Mouse (Mus musculus) CH12.LX (cell line): ENCODE data around the gene Ap5z1. TPM values are rescaled to one million over a fixed set of nuclear protein-coding genes. Genes with fewer than 3 reads are reported as not detected.

Experiments used
- DNase-seq: peaks from one replicate; pipeline ENCODE4 v3.0.0-alpha.2; 2013; ENCODE audit errors: extremely low read depth
- H3K27ac ChIP-seq: 2 replicates; pipeline ENCODE4 v1.5.1; 2012; ENCODE audit warnings: low read depth, mild to moderate bottlenecking, control low read depth, moderate library complexity; ENCODE audit not compliant: insufficient read depth
- H3K27me3 ChIP-seq: replicated peaks from 2 replicates; pipeline ENCODE3; 2012; ENCODE audit warnings: inconsistent platforms
- H3K36me3 ChIP-seq, 2 experiments: replicated peaks in 1 of 2; 2 replicates each; pipeline versions ENCODE3 to v1.6.1; 2012; ENCODE audit warnings: inconsistent platforms in 1 of 2, low read length in 1 of 2, mild to moderate bottlenecking in 1 of 2, mixed read lengths in 1 of 2, moderate library complexity in 1 of 2; ENCODE audit not compliant: control insufficient read depth in 1 of 2, insufficient read depth in 1 of 2
- H3K4me1 ChIP-seq, 2 experiments: 2 replicates each; pipeline ENCODE4 v1.6.1; 2012; ENCODE audit warnings: inconsistent platforms in 1 of 2, moderate library complexity in 1 of 2; ENCODE audit not compliant: insufficient read depth in 2 of 2, control insufficient read depth in 1 of 2
- H3K4me2 ChIP-seq: 2 replicates; pipeline ENCODE4 v1.6.1; 2012; ENCODE audit warnings: low read depth, mild to moderate bottlenecking, control low read depth; ENCODE audit not compliant: poor library complexity, insufficient read depth, severe bottlenecking
- H3K4me3 ChIP-seq, 3 experiments: fragments of 150-350 bp in 1 of 3; sonication (generic) in 1 of 3; replicated peaks in 1 of 3; 2 replicates each; pipeline versions ENCODE3 to v1.5.1; 2011 to 2012; ENCODE audit warnings: low read depth in 2 of 3, low read length in 2 of 3, mild to moderate bottlenecking in 2 of 3, moderate library complexity in 2 of 3, control low read depth in 1 of 3, improper control_type of control experiment in 1 of 3, inconsistent platforms in 1 of 3, mixed read lengths in 1 of 3; ENCODE audit not compliant: poor library complexity in 1 of 3
- H3K79me2 ChIP-seq: replicated peaks from 2 replicates; pipeline ENCODE4 v1.6.1; 2012; ENCODE audit warnings: mild to moderate bottlenecking, moderate library complexity; ENCODE audit not compliant: control insufficient read depth, poor library complexity, insufficient read depth, severe bottlenecking; ENCODE audit errors: extremely low read depth
- H3K9ac ChIP-seq: 2 replicates; pipeline ENCODE4 v1.6.1; 2012; ENCODE audit warnings: low read depth, mild to moderate bottlenecking, control low read depth, moderate library complexity; ENCODE audit not compliant: insufficient read depth
- H3K9me3 ChIP-seq: replicated peaks from 2 replicates; pipeline ENCODE3; 2012; ENCODE audit warnings: low read length, inconsistent platforms, mixed read lengths
- BHLHE40 ChIP-seq: IDR thresholded peaks from 2 replicates; pipeline ENCODE4 v1.6.1; 2011; ENCODE audit warnings: mild to moderate bottlenecking, low read depth, low read length, improper control_type of control experiment
- CHD1 ChIP-seq: IDR thresholded peaks from 2 replicates; pipeline ENCODE4 v1.6.1; 2012; ENCODE audit warnings: low read depth, low read length, improper control_type of control experiment, inconsistent platforms
- ELF1 ChIP-seq: IDR thresholded peaks from 2 replicates; pipeline ENCODE4 v1.6.1; 2014; ENCODE audit warnings: low read depth, mild to moderate bottlenecking, inconsistent platforms, low read length, improper control_type of control experiment
- EP300 ChIP-seq: IDR thresholded peaks from 2 replicates; pipeline ENCODE4 v1.6.1; 2011; ENCODE audit warnings: low read length, improper control_type of control experiment
- HCFC1 ChIP-seq: IDR thresholded peaks from 2 replicates; pipeline ENCODE4 v1.6.1; 2012; ENCODE audit warnings: low read depth, mild to moderate bottlenecking, inconsistent platforms, low read length, improper control_type of control experiment
- JUN ChIP-seq: IDR thresholded peaks from 2 replicates; pipeline ENCODE4 v1.6.1; 2011; ENCODE audit warnings: low read depth, mild to moderate bottlenecking, low read length, improper control_type of control experiment, moderate library complexity; ENCODE audit not compliant: insufficient read depth
- MAZ ChIP-seq: IDR thresholded peaks from 2 replicates; pipeline ENCODE4 v1.6.1; 2012; ENCODE audit warnings: low read depth, mild to moderate bottlenecking, inconsistent platforms, low read length, improper control_type of control experiment, moderate library complexity
- MEF2A ChIP-seq: IDR thresholded peaks from 2 replicates; pipeline ENCODE4 v1.6.1; 2014; ENCODE audit warnings: low read depth, mild to moderate bottlenecking, inconsistent platforms, low read length, improper control_type of control experiment, borderline replicate concordance
- MYC ChIP-seq: IDR thresholded peaks from 2 replicates; pipeline ENCODE4 v1.6.1; 2011; ENCODE audit warnings: low read depth, mild to moderate bottlenecking, improper control_type of control experiment, low read length
- NRF1 ChIP-seq: IDR thresholded peaks from 2 replicates; pipeline ENCODE4 v1.6.1; 2014; ENCODE audit warnings: low read depth, mild to moderate bottlenecking, inconsistent platforms, low read length, improper control_type of control experiment, moderate library complexity
- PAX5 ChIP-seq: IDR thresholded peaks from 2 replicates; pipeline ENCODE4 v1.6.1; 2012; ENCODE audit warnings: low read length, inconsistent platforms, mixed read lengths
- POLR2AphosphoS2 ChIP-seq: IDR thresholded peaks from 2 replicates; pipeline ENCODE4 v1.6.1; 2011; ENCODE audit warnings: low read depth, low read length, improper control_type of control experiment
- TBP ChIP-seq: conservative IDR thresholded peaks from 2 replicates; pipeline ENCODE4 v1.6.1; 2011; ENCODE audit warnings: low read depth, low read length, improper control_type of control experiment
- UBTF ChIP-seq: IDR thresholded peaks from 2 replicates; pipeline ENCODE4 v1.6.1; 2012; ENCODE audit warnings: low read depth, mild to moderate bottlenecking, inconsistent platforms, low read length, improper control_type of control experiment, moderate library complexity
- USF2 ChIP-seq: conservative IDR thresholded peaks from 2 replicates; pipeline ENCODE4 v1.6.1; 2011; ENCODE audit warnings: low read depth, low read length, improper control_type of control experiment
- ZMIZ1 ChIP-seq: IDR thresholded peaks from 2 replicates; pipeline ENCODE4 v1.6.1; 2012; ENCODE audit warnings: low read depth, mild to moderate bottlenecking, inconsistent platforms, low read length, improper control_type of control experiment
- dilution Hi-C: fragments of 300-500 bp; cut with MboI; formaldehyde crosslinking; loops from 2 replicates; pipeline ENCODE4 v1.14.3; 2020; ENCODE audit warnings: low sequenced_read_pairs; ENCODE audit not compliant: extremely low pct_unique_long_range_greater_than_20kb, extremely low pct_ligation_motif_present
- in situ Hi-C: fragments of 300-500 bp; cut with MboI; formaldehyde crosslinking; loops from 3 replicates; pipeline ENCODE4 v1.14.3; 2019; ENCODE audit warnings: low sequenced_read_pairs, low pct_ligation_motif_present, low pct_unique_long_range_greater_than_20kb, mixed read lengths
- polyA plus RNA-seq: library from polyadenylated mRNA; unstranded; fragments of >175 nt; gene quantifications from 2 replicates; pipeline ENCODE4 v1.2.1, GENCODE M21; 2012; ENCODE audit warnings: low read depth; ENCODE audit not compliant: insufficient read length
- total RNA-seq, 2 experiments: library from RNA; depleted of rRNA; stranded (reverse); fragments of 300-350 nt in 1 of 2; fragments of >200 nt in 1 of 2; gene quantifications; 2 replicates each; pipeline ENCODE4 v1.2.3; 2012 to 2014

Gene Ap5z1
- total and polyA plus RNA-seq, 3 experiments: 3.1 to 18.7 (median 11.3) TPM

GRCm38 (mm10) chr5:142434052-142434451 lies 29.7 kb upstream of the Ap5z1 start:
- H3K9me3 ChIP-seq: peaks cover 4% of the 10 kb centered on the region
- no peak overlapping the region for H3K9ac ChIP-seq
- H3K79me2 ChIP-seq: peaks cover 6% of the 10 kb centered on the region
- H3K36me3 ChIP-seq: peaks cover 17 to 93% of the 10 kb centered on the region in 2 experiments
- no peaks in the 10 kb centered on the region for H3K27me3 ChIP-seq
- in situ Hi-C loops: no loop called here
- H3K4me3 ChIP-seq: no peak overlapping the region
- H3K4me1 ChIP-seq: peaks cover 0 to 33% of the 10 kb centered on the region in 2 experiments; a peak in 2 of 4 replicates
- dilution Hi-C loops: no loop called here
- no peak for DNase-seq
- H3K4me2 ChIP-seq: no peak overlapping the region
- H3K27ac ChIP-seq: no peak overlapping the region
- TF ChIP-seq MAZ (no peak), NRF1 (no peak), EP300 (no peak), UBTF (no peak), MEF2A (no peak), HCFC1 (no peak), BHLHE40 (no peak), MYC (no peak), ELF1 (no peak), TBP (no peak), POLR2AphosphoS2 (no peak)

DNA sequence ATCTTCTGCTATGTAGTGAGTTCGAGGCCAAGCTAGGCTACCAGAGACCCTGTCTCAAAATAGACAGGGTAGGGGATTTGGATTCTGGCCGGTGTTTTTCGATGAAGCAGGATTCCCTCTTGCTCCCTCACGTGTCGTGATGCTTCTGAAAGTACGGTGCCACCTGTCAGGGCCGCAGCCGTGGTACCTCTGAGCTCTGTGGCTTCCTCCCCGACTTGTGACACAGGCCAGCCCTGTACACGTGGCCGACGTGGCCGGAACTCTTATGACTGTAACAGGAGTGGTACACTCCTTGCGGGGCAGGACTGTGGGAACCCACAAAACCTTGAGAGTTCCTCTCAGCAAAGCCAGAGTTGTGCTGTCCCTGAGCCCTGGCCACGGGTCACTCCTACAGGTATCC lies 28.0 kb upstream of the Ap5z1 start:
- no peak for DNase-seq
- peaks cover 0 to 33% of the 10 kb centered on the region in 2 experiments; a peak in 3 of 4 replicates for H3K4me1 ChIP-seq
- no peak for TF ChIP-seq MEF2A
- TF ChIP-seq PAX5: no peak
- no peak overlapping the region for H3K27ac ChIP-seq
- no peak overlapping the region for H3K4me2 ChIP-seq
- H3K9me3 ChIP-seq: peaks cover 4% of the 10 kb centered on the region
- H3K9ac ChIP-seq: no peak overlapping the region
- no peaks in the 10 kb centered on the region for H3K27me3 ChIP-seq
- dilution Hi-C loops (no loop called here), in situ Hi-C loops (no loop called here)
- peaks cover 9% of the 10 kb centered on the region for H3K79me2 ChIP-seq
- no peak overlapping the region for H3K4me3 ChIP-seq
- H3K36me3 ChIP-seq: peaks cover 17 to 87% of the 10 kb centered on the region in 2 experiments

- Histone ChIP-seq H3K36me3 (peaks cover 22 to 76% of the 10 kb centered on the region in 2 experiments), H3K27me3 (no peaks in the 10 kb centered on the region), H3K9me3 (peaks cover 4% of the 10 kb centered on the region), H3K4me2 (no peak overlapping the region), H3K9ac (no peak overlapping the region), H3K4me3 (no peak overlapping the region), H3K79me2 (peaks cover 20% of the 10 kb centered on the region), H3K4me1 (peaks cover 16 to 48% of the 10 kb centered on the region in 2 experiments), H3K27ac (no peak overlapping the region)
- in situ Hi-C loops (no loop called here), dilution Hi-C loops (no loop called here)
- no peak for DNase-seq
- TF ChIP-seq USF2 (no peak), ZMIZ1 (no peak), JUN (no peak), CHD1 (no peak), MAZ (no peak)
Observed at GRCm38 (mm10) chr5:142438380-142438938, 25.3 kb upstream of the Ap5z1 start.
